Mouse (Mus musculus) inflammation-experienced regulatory T-cells, adult 16 weeks (primary cell): Measurements from ENCODE around the gene Gpatch4. TPM values are rescaled to one million over a fixed set of nuclear protein-coding genes. Genes with fewer than 3 reads are reported as not detected.

ENCODE experiments used
- polyA plus RNA-seq: library from polyadenylated mRNA; unstranded; fragments of 100-300 nt; shearing (Covaris generic); gene quantifications from one replicate; pipeline ENCODE4 v1.2.1, GENCODE M21; 2017

Gene Gpatch4
- polyA plus RNA-seq, result 36.8 TPM

GRCm38 (mm10) chr3:88042661-88043421 is at the start of gene Gpatch4:
TSS of gene Gpatch4 (plus strand) at chr3:88043108.

GRCm38 (mm10) chr3:88000181-88000580 is 42.7 kb upstream of the Gpatch4 start, which contains the start of gene Bcan:
TSS of gene Bcan (minus strand) at chr3:88000230.

GRCm38 (mm10) chr3:88027434-88028186 is 15.3 kb upstream of the Gpatch4 start, which contains the start of gene Hapln2:
TSS of gene Hapln2 (minus strand) at chr3:88027583.

GRCm38 (mm10) chr3:88057902-88058696 is 15.2 kb downstream of the Gpatch4 start, which contains the start of gene Naxe:
TSS of gene Naxe (minus strand) at chr3:88058495.

GRCm38 (mm10) chr3:88078204-88078603 is 35.3 kb downstream of the Gpatch4 start, which contains the start of gene Ttc24:
TSS of gene Ttc24 (minus strand) at chr3:88078304.

GRCm38 (mm10) chr3:88081345-88082223 is 38.7 kb downstream of the Gpatch4 start, which contains the start of gene Iqgap3:
TSS of gene Iqgap3 (plus strand) at chr3:88081971.

Other genes with a start within 250 kb of the Gpatch4 start
- 0.11 TPM for gene Ntrk1, start 247.9 kb upstream of the Gpatch4 start, polyA plus RNA-seq
- 0.98 TPM for gene Insrr, start 246.2 kb upstream of the Gpatch4 start, polyA plus RNA-seq
- gene Pear1, start 218.8 kb upstream of the Gpatch4 start, polyA plus RNA-seq, result 160 TPM
- 313 TPM for gene Sh2d2a, start 196.4 kb upstream of the Gpatch4 start, polyA plus RNA-seq
- 13.7 TPM for gene Prcc, start 157.5 kb upstream of the Gpatch4 start, polyA plus RNA-seq
- 29.0 TPM for gene Hdgf, start 136.8 kb upstream of the Gpatch4 start, polyA plus RNA-seq
- 128 TPM for gene Mrpl24, start 123.6 kb upstream of the Gpatch4 start, polyA plus RNA-seq
- 9.4 TPM for gene Isg20l2, start 112.8 kb upstream of the Gpatch4 start, polyA plus RNA-seq
- 26.0 TPM for gene Rrnad1, start 112.4 kb upstream of the Gpatch4 start, polyA plus RNA-seq
- not detected for gene Crabp2, start 94.4 kb upstream of the Gpatch4 start, polyA plus RNA-seq
- not detected for gene Nes, start 72.0 kb upstream of the Gpatch4 start, polyA plus RNA-seq
- gene Bcan, start 42.9 kb upstream of the Gpatch4 start, polyA plus RNA-seq, result not detected
- not detected for gene Hapln2, start 15.5 kb upstream of the Gpatch4 start, polyA plus RNA-seq
- 109 TPM for gene Naxe, start 15.4 kb downstream of the Gpatch4 start, polyA plus RNA-seq
- not detected for gene Ttc24, start 35.2 kb downstream of the Gpatch4 start, polyA plus RNA-seq
- gene Iqgap3, start 38.9 kb downstream of the Gpatch4 start, polyA plus RNA-seq, result 0.85 TPM
- gene Mef2d, start 99.3 kb downstream of the Gpatch4 start, polyA plus RNA-seq, result 25.6 TPM
- not detected for gene Rhbg, start 211.6 kb downstream of the Gpatch4 start, polyA plus RNA-seq
- not detected for gene Gm38392, start 244.1 kb downstream of the Gpatch4 start, polyA plus RNA-seq